Mouse (Mus musculus) liver, adult 2 months (tissue): ENCODE measurements around the gene LTO1.

ENCODE experiments used
- CTCF ChIP-seq: fragments of 200-500 bp; IDR thresholded peaks from 2 replicates; pipeline ENCODE4 v1.5.1; 2011; ENCODE audit warnings: low read depth, low read length, control low read depth
- POLR2A ChIP-seq: fragments of 200-500 bp; IDR thresholded peaks from 2 replicates; pipeline ENCODE4 v1.6.1; 2011; ENCODE audit warnings: low read length, control low read depth; ENCODE audit not compliant: insufficient read depth; ENCODE audit errors: extremely low read depth

GRCm38 (mm10) chr7:144918823-144919222 lies 3.9 kb downstream of the LTO1 start:
- TF ChIP-seq CTCF (peak; percentile 69), POLR2A (no peak)
